In the genomic region with DNA sequence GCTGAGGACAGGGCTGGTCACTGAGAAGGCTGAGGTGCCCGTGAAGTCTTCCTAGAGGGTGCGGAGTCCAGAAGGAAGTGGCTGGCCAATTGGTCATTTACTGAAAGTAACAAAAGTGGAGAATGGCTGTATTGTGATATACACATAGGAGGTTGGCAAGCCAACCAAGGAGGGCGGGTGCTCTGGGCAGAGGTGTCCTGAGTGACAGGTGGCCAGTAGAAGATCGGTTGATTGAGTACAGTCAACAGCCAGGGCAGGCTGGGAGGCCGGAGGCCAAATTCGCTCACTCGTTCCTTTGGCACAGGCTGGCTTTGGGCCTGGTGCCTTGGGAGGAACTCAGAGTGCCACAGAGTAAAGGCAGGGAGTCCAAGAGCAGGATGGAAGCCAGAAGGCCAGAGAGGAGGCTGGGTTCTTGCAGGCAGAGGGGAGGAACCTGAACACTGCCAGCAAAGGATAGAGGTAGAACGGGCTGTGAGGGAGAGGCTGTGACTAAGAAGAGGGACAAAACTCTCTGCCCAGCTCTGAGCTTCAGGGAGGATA, we compare ENCODE assay signal across 14 mouse cellular contexts.
DNase-seq lines count a peak whose midpoint lies in the region; ATAC-seq and TF ChIP-seq lines count a peak whose summit lies in the region.
"Had no signal": no experiment of that assay in that cellular context is flagged by ENCODE, and none has a peak within 500 bp of the region (broad histone marks: within the 10 kb centered on the region; RNA-seq: fewer than 3 reads in every experiment).

No protein-coding gene starts in this region.

- peak overlapping the region; percentile 50 for H3K27ac ChIP-seq in layer of hippocampus, adult 2 months
- H3K27ac ChIP-seq: heart, embryonic 10.5 days; liver, embryonic 12.5 days had no signal

- no peak for TF ChIP-seq CTCF in layer of hippocampus, adult 2 months (conservative IDR thresholded peaks at IDR 0.05)

- ATAC-seq in cerebellum, adult (ENCODE audit: insufficient number of reproducible peaks, low FRiP score, low TSS enrichment): peak; percentile 72; the same call in 1 of the 2 replicates
- no peak for ATAC-seq in megakaryocyte-erythroid progenitor cell, adult 5-6 weeks (replicated peaks; ENCODE audit: low FRiP score, low TSS enrichment, poor library complexity, severe bottlenecking)
- ATAC-seq: intestine, embryonic 16.5 days; liver, embryonic 12.5 days had no signal

- no peak overlapping the region for H3K4me3 ChIP-seq in layer of hippocampus, adult 2 months
- H3K4me3 ChIP-seq: heart, embryonic 10.5 days; liver, embryonic 12.5 days had no signal

- no peak for DNase-seq in layer of hippocampus, adult 2 months (ENCODE audit: low spot score in 2 of 2)
- no peak for DNase-seq in layer of hippocampus, postnatal 36 days
- DNase-seq in adipocyte (ENCODE audit: low spot score): peak; percentile 86
- peak; percentile 75 to 79 for DNase-seq in cerebellum, postnatal 25 days
- no peak for DNase-seq in lung, postnatal 36 days
- DNase-seq: embryo, embryonic 11 days; heart, postnatal 36 days; spleen, adult 18-20 months; thymus, postnatal 25 days had no signal

Comparison
In these comparisons a context has a peak if more than half of its experiments do, and no peak if none do; other contexts are left out.
1. DNase-seq: peak in adipocyte (single experiment) and cerebellum, postnatal 25 days (2 of 2); none in layer of hippocampus, adult 2 months (0 of 2), layer of hippocampus, postnatal 36 days (0 of 2) and lung, postnatal 36 days (single experiment).